Mouse (Mus musculus): ENCODE measurements at regions not wholly inside any gene's neighbourhood (a gene's known extent, or its start where the extent isn't known, plus 50 kb on each side); places are given as distances from the start of the nearest gene placed in this dataset.

DNA sequence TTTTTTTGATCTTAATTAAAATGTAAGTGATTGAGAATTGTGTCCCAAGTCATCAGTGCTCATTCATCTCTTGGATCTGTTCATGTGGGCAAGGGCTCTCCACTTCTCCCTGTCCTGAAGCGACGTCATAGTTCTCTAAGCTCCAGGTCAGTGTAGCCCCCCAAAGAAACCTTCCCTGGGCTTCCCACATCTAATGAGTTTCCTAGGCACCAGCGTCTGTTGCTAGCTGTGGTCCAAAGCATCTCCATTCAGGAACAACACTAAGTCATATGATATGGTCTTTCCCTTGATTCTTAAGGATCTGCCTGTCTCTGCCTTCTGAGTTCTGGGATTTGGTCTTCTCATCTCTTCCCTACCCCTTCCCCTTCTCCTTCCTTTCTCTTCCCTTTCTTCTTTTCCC is 66.3 kb upstream of the Sox4 start:
- no peak for DNase-seq (ENCODE audit: low spot score)

DNA sequence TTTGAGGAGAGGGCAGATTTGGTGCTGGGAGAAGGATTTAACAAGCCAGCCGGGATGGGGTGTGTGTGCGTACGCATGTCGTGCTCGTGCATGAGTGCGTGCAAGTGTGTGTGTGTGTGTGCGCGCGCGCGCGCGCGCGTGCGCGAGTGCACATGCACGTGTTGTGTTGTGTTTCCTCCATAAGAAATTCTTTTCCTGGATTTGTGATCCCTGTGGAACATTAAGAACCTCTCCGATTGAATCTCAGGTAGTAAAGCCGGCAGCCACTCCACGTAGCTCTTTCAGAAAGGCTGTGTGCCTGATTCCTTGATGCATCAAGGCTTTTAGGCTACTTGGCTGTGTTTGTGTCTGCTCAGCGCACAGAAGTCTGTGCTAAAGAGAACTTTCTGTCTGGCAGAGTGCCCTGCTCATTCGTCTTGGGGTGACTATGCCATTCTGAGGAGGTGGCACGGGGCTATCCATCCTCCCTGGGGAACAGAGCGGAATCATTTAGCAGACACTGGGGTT is 62.7 kb upstream of the Sox4 start:
- DNase-seq (ENCODE audit: low spot score): no peak

DNA sequence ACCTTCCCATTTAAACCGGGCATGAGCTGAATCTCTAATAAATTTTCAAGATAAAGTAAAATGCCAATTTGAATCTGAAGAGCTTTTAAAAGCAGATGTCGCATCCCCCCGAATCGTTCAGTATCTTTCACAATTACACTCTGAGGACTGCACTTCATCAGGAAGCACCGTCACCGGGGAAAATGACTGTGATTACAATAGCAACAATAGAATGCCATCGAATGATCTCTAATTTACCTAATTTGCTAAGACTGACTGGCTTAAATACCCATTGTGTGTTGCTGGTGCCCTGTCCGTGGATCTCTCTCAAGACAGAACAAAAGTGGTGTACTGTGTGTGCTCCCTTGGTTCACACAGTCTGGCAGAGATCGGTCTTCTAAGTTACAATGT is 62.1 kb upstream of the Sox4 start:
- DNase-seq (ENCODE audit: low spot score): no peak

DNA sequence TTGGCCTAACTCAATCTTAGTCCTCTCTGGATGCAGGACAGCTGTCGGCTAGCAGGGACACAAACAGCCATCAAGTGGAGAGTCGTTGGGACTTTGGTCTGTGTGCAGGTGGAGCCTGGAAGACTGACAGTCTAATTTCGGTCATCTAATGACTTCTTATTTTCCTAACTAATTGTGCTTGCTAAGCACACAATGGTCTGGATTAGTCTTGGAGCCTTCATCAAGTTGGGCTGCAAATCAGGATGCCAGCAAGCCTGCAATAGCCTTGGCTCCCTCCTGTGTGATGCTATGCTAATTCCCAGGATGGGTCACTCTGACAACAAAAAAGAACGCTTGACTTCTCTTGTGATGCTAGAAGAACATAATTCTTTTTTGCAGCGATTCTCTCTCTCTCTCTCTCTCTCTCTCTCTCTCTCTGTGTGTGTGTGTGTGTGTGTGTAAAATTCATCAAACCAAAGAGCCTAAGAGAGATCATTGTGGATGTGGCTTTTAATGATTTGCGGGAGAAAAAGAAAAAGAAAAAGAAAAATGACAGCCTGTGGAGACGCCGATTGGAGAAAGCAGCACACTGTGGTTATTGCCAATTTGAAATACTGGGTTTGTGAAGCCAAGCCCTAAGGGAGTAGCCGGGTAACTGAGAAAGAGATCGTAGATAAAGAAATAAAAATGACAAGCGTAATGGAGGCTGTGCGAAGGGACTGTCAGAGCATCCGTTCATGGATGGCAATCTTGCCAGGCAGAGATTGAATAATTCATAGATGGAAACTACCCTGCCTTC is 61.5 kb upstream of the Sox4 start:
- no peak for DNase-seq (ENCODE audit: low spot score)

DNA sequence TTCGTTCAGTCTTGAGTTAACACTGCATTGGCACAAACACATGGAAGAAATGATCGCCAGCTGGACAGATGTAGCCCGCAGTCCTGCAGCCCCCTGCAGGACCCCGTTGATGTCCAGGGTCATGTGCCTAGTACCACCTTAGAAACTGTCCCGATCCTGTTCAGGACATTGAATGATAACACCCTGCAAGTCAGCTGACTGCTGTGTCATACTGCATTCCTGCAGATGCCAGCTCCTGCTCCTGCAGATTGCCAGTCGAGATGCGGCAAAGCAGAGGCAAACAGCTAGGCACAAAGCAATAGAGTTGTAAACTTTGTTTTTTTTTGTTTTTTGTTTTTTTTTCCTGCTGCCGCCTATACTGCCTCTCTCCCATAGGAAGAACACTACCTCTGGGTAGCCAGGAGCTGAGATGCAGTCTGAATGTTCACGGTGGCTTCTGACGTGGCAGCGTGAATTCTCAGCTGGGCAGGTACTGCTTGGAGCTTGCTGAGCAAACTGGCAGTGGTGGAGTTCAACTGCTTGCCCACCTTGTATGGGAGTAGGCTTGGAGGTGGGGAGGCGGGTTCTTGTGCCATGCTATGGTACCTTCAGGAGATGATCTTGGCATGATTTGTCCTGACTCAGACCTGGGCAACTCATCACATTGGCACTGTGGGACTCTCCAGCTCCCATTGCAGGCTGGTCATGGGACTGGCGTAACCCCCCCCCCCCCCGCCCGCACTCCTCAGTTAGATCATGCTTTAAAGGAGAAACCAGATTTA is 60.7 kb upstream of the Sox4 start:
- DNase-seq (ENCODE audit: low spot score): no peak

DNA sequence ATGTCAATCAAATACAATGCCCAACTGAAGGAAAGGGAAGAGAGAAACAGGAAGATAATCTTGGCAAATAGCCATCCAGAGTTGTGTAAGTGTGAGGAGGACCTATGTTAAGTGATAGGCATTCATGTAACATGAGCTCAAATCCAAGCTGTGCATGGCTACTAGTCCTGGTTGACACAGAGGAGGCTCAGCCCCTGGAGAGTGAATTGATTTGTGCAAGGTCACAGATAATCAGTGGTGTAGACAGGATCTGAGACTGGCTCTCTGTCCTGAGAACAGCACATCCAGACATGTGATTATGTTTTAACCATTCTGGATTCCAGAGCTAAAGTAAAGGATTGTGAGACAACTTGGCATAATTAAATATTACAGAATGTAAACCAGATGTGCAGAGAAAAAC is 53.0 kb upstream of the Sox4 start:
- no peak for DNase-seq (ENCODE audit: low spot score)

Measured in urinary bladder, postnatal 14 days (tissue).